Mouse (Mus musculus): Measurements from ENCODE around the gene Pcbd1. TPM values are rescaled to one million over a fixed set of nuclear protein-coding genes. Genes with fewer than 3 reads are reported as not detected.
"Not testable (repeated sequence)": the region's sequence is repeated elsewhere in the genome, so short reads cannot be mapped to it uniquely, and the experiment has no call there.

The Pcbd1 gene
- polyA plus RNA-seq, 1 experiment from 2014 or later, result 137 TPM

DNA sequence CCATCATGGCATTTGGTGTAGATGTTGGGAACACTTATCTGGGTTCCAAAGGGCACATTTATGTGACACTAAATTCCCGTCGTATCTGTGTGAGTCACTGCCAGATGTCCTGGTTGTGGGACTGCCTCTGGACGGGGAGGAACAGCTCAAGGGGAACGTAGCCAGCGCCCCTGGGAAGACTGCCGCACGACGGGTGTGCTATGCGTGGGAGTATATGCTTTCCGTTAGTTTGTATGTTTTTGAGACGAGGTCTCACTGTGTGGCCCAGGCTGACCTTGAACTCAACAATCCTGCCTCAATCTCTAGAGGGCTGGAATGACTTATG lies 8.2 kb upstream of the Pcbd1 start:
- no peak overlapping the region for H3K4me3 ChIP-seq (ENCODE audit: low read depth, low read length)
- H3K4me2 ChIP-seq, result no peak overlapping the region
- H3K27ac ChIP-seq (ENCODE audit: low read depth, low read length), result no peak overlapping the region

DNA sequence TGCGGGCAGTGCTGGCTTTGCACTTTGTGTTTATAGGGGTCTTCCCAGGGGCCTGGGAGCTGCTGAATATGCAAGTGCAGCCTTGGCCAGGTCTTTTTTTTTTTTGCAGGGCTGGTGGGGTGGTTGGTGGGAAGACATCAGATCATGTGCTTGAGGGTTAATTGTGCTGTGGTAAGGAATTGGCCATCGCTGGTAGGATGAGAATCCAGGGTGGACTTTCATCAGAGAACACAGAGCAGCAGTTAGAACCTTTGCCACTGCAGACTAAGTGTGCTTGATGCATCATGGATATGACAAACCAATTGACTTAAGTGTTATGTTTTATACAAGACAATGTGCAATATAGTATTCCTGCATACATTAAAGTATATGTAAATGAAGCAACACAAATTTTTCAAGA lies 3.8 kb upstream of the Pcbd1 start:
- Histone ChIP-seq H3K4me2 (no peak overlapping the region), H3K4me1 (replicated peaks; ENCODE audit: control insufficient read depth, insufficient read depth, low read length) (peaks cover 9% of the 10 kb centered on the region), H3K27me3 (replicated peaks; ENCODE audit: control insufficient read depth, insufficient read depth, low read length) (no peaks in the 10 kb centered on the region), H3K36me3 (ENCODE audit: control insufficient read depth, insufficient read depth, low read length) (no peaks in the 10 kb centered on the region), H3K9ac (ENCODE audit: low read depth, low read length) (no peak overlapping the region), H3K9me3 (ENCODE audit: control insufficient read depth, low read length) (no peaks in the 10 kb centered on the region), H3K27ac (ENCODE audit: low read depth, low read length) (no peak overlapping the region), H3K4me3 (ENCODE audit: low read depth, low read length) (no peak overlapping the region)
- no peak for DNase-seq (ENCODE audit: low spot score)
- 90% methylated on average over 2 of the region's 2 CpGs for WGBS
- ATAC-seq (replicated peaks; ENCODE audit: low FRiP score), result no peak

More for the DNA sequence above, 8.2 kb upstream of the Pcbd1 start:
- Histone ChIP-seq H3K9me3 (ENCODE audit: control insufficient read depth, low read length) (no peaks in the 10 kb centered on the region), H3K36me3 (ENCODE audit: control insufficient read depth, insufficient read depth, low read length) (no peaks in the 10 kb centered on the region), H3K4me1 (replicated peaks; ENCODE audit: control insufficient read depth, insufficient read depth, low read length) (no peaks in the 10 kb centered on the region; the same call in 1 of the 2 replicates), H3K9ac (ENCODE audit: low read depth, low read length) (no peak overlapping the region), H3K27me3 (replicated peaks; ENCODE audit: control insufficient read depth, insufficient read depth, low read length) (no peaks in the 10 kb centered on the region)
- ATAC-seq (replicated peaks; ENCODE audit: low FRiP score) (no peak), DNase-seq (ENCODE audit: low spot score) (no peak)
- WGBS, result 67% methylated on average over 11 of the region's 11 CpGs

DNA sequence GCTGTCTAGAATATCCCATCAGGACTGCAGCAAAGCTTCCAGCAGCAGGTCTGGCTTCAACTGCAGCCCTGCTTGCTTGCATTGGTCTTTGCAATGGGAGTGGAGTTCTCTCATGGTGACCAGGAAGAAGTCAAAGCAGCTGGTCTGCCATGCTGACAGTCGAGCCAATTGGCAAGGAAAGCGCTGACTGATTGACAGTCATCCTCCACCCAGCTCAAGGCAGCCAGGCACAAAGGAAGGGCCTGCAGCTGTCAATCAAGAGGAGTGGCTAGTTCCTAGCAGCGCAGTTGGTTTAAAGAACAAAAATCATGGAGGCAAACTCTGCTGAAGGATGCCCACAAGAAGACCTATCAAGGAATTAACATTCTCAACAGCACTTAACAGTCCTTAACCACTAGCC lies 2.6 kb upstream of the Pcbd1 start:
- WGBS, result 49% methylated on average over 3 of the region's 3 CpGs
- no peak overlapping the region for H3K27ac ChIP-seq (ENCODE audit: low read depth, low read length)
- DNase-seq (ENCODE audit: low spot score), result no peak
- no peak overlapping the region for H3K4me3 ChIP-seq (ENCODE audit: low read depth, low read length)
- H3K9me3 ChIP-seq (ENCODE audit: control insufficient read depth, low read length), result no peaks in the 10 kb centered on the region
- H3K36me3 ChIP-seq (ENCODE audit: control insufficient read depth, insufficient read depth, low read length), result no peaks in the 10 kb centered on the region
- no peak overlapping the region for H3K9ac ChIP-seq (ENCODE audit: low read depth, low read length)
- no peak overlapping the region for H3K4me2 ChIP-seq
- H3K4me1 ChIP-seq (replicated peaks; ENCODE audit: control insufficient read depth, insufficient read depth, low read length), result peaks cover 9% of the 10 kb centered on the region
- H3K27me3 ChIP-seq (replicated peaks; ENCODE audit: control insufficient read depth, insufficient read depth, low read length), result no peaks in the 10 kb centered on the region
- ATAC-seq (replicated peaks; ENCODE audit: low FRiP score), result no peak

DNA sequence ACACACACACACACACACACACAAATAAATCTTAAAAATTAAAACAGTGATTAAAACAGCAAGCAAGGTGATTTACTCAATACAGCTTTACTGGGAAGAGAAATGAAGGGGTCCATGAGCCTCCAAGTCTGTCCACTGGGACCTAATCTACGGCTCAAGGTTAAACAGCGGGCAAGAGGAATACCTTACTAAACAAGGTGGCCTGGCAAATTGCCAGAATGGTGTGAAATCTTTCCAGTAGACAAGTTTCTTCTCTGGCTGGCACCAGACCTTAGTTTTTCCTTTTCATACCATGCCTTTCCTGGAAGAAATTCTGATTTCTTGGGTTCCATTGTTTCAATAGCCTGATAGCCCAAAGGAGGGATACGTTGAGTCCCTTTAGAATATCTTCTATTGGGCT lies 663 bp upstream of the Pcbd1 start:
- H3K9me3 ChIP-seq (ENCODE audit: control insufficient read depth, low read length), result no peaks in the 10 kb centered on the region
- no peak overlapping the region for H3K4me2 ChIP-seq
- WGBS, result 90% methylated on average over 3 of the region's 3 CpGs
- H3K36me3 ChIP-seq (ENCODE audit: control insufficient read depth, insufficient read depth, low read length), result no peaks in the 10 kb centered on the region
- no peaks in the 10 kb centered on the region for H3K27me3 ChIP-seq (replicated peaks; ENCODE audit: control insufficient read depth, insufficient read depth, low read length)
- H3K27ac ChIP-seq (ENCODE audit: low read depth, low read length), result no peak overlapping the region
- peaks cover 9% of the 10 kb centered on the region for H3K4me1 ChIP-seq (replicated peaks; ENCODE audit: control insufficient read depth, insufficient read depth, low read length)
- no peak overlapping the region for H3K9ac ChIP-seq (ENCODE audit: low read depth, low read length)
- DNase-seq (ENCODE audit: low spot score) (no peak), ATAC-seq (replicated peaks; ENCODE audit: low FRiP score) (no peak)
- no peak overlapping the region for H3K4me3 ChIP-seq (ENCODE audit: low read depth, low read length)

DNA sequence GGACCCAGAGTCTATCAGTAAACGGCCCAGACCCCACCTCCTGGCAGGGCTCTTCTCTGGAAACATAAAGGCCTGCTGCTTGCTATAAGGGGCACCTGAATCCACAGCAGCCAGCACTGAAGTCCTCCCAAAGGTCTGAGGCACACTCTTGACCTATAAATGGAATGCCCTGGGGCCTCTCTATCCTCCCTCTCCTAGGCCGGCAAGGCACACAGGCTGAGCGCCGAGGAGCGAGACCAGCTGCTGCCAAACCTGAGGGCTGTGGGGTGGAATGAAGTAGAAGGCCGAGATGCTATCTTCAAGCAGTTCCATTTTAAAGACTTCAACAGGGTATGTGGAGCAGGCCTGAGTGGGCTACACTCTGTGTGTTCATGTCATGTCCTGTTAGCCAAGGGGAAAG lies 2.7 kb downstream of the Pcbd1 start:
- no peaks in the 10 kb centered on the region for H3K9me3 ChIP-seq (ENCODE audit: control insufficient read depth, low read length)
- H3K4me3 ChIP-seq (ENCODE audit: low read depth, low read length), result no peak overlapping the region
- H3K4me1 ChIP-seq (replicated peaks; ENCODE audit: control insufficient read depth, insufficient read depth, low read length), result peaks cover 9% of the 10 kb centered on the region
- H3K9ac ChIP-seq (ENCODE audit: low read depth, low read length), result no peak overlapping the region
- DNase-seq (ENCODE audit: low spot score) (no peak), ATAC-seq (replicated peaks; ENCODE audit: low FRiP score) (no peak)
- no peaks in the 10 kb centered on the region for H3K27me3 ChIP-seq (replicated peaks; ENCODE audit: control insufficient read depth, insufficient read depth, low read length)
- WGBS, result 83% methylated on average over 6 of the region's 6 CpGs
- no peak overlapping the region for H3K27ac ChIP-seq (ENCODE audit: low read depth, low read length)
- no peaks in the 10 kb centered on the region for H3K36me3 ChIP-seq (ENCODE audit: control insufficient read depth, insufficient read depth, low read length)
- H3K4me2 ChIP-seq, result no peak overlapping the region

DNA sequence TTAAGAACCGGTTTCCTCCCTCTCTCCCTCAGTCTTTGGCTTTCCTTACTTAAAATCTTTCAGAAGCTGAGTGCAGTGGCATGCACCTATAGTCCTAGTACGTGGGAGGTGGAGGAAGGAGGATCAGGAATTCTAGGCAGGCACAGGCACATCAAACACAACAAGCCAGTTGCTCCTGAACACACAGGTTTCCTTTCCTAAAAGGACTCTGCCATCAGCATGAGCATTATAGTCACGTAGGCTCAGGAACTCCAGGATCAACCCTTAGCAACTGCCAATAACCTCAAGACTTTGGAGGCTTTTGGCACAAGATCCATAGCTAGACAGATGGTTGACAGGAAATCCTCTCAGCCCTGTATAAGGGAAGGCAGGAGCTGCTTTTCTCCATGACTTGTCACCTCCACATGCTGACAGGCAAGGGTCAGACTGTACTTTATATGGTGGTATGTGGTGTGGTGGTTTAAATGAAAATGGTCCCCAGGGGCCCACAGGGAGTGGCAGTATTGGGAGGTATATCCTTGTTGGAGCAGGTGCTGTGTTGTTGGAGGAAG lies 14.5 kb downstream of the Pcbd1 start:
- Histone ChIP-seq H3K4me3 (ENCODE audit: low read depth, low read length) (no peak overlapping the region), H3K36me3 (ENCODE audit: control insufficient read depth, insufficient read depth, low read length) (peaks cover 5% of the 10 kb centered on the region; the same call in 1 of the 2 replicates), H3K4me1 (replicated peaks; ENCODE audit: control insufficient read depth, insufficient read depth, low read length) (no peaks in the 10 kb centered on the region), H3K27me3 (replicated peaks; ENCODE audit: control insufficient read depth, insufficient read depth, low read length) (no peaks in the 10 kb centered on the region), H3K4me2 (no peak overlapping the region), H3K27ac (ENCODE audit: low read depth, low read length) (no peak overlapping the region), H3K9me3 (ENCODE audit: control insufficient read depth, low read length) (no peaks in the 10 kb centered on the region), H3K9ac (ENCODE audit: low read depth, low read length) (no peak overlapping the region)
- WGBS, result 85% methylated on average over 3 of the region's 3 CpGs
- ATAC-seq (replicated peaks; ENCODE audit: low FRiP score) (no peak), DNase-seq (ENCODE audit: low spot score) (no peak)

DNA sequence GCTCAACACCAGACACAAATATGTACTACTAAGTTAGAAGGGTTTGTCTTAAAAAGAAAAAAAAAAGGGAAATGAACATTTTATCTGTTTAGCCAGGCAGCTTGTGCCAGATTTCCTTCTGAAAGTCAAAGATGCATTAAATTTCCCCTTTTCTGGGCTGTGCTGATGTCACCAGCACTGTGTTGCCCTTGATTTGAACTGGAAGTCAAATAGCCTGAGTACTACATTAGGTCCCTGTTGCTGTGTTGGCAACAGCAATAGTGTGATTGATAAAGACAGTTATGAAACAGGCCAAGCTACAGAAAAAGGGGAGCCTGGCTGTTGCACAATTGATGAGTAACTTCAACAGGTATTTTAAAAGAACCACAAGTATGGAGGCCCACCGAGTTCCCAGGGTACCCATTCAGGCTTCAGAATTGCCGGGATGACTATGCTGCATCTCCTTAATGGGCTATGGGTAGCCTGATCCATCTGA lies 25.2 kb downstream of the Pcbd1 start:
- no peak overlapping the region for H3K4me3 ChIP-seq (ENCODE audit: low read depth, low read length)
- H3K36me3 ChIP-seq (ENCODE audit: control insufficient read depth, insufficient read depth, low read length), result peaks cover 6% of the 10 kb centered on the region
- no peaks in the 10 kb centered on the region for H3K9me3 ChIP-seq (ENCODE audit: control insufficient read depth, low read length)
- no peak overlapping the region for H3K4me2 ChIP-seq
- WGBS, result 83% methylated on average over 2 of the region's 2 CpGs
- H3K27me3 ChIP-seq (replicated peaks; ENCODE audit: control insufficient read depth, insufficient read depth, low read length), result no peaks in the 10 kb centered on the region
- DNase-seq (ENCODE audit: low spot score) (no peak), ATAC-seq (replicated peaks; ENCODE audit: low FRiP score) (no peak)
- H3K4me1 ChIP-seq (replicated peaks; ENCODE audit: control insufficient read depth, insufficient read depth, low read length), result no peaks in the 10 kb centered on the region
- no peak overlapping the region for H3K27ac ChIP-seq (ENCODE audit: low read depth, low read length)
- H3K9ac ChIP-seq (ENCODE audit: low read depth, low read length), result no peak overlapping the region

DNA sequence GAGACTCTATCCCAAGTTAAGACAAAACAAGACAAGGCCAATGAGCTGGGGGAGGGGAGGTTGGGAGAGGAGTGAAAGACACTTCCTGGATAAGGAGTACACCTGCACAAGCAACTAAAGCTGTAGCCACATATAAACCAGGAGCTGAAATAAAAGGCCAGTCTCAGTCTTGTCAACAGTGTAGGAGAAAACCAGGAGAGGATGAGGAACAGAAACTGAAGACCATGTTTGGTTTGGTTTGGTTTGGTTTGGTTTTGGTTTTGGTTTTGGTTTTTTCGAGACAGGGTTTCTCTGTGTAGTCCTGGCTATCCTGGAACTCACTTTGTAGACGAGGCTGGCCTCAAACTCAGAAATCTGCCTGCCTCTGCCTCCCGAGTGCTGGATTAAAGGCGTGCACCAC lies 32.6 kb downstream of the Pcbd1 start:
- H3K4me2 ChIP-seq; ATAC-seq (replicated peaks; ENCODE audit: low FRiP score): not testable (repeated sequence)

DNA sequence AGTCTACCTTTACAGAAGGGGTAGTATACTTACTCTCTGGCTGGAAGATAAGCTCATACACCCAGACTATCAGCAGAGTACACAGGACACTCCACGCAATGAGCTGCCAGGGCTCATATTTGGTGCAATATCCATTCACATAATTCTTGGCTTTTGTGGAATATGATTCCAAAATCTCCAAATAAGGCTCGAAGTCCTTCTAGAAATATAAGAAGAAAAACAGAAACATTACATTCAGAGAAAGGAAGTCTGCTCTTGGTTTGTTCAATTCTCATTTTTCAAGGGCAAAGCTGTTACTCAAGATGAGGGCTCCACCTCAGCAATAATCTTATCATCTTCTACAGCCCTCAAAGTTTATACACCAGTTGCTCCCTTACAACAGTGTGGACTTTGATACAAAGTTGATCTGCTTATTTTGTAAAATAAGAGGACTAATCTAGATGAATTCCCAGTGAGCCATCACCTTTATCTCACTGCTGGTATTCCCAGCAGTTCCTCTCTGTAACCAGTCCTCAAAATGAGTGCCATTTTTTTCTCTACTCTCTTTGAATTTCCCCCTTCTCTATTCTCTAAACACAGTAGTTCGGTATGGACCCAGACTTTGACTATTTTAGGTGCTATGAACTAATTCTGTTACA lies 34.3 kb downstream of the Pcbd1 start:
- DNase-seq (ENCODE audit: low spot score) (no peak), ATAC-seq (replicated peaks; ENCODE audit: low FRiP score) (peak; percentile 97)
- Histone ChIP-seq H3K4me3 (ENCODE audit: low read depth, low read length) (no peak overlapping the region), H3K4me1 (replicated peaks; ENCODE audit: control insufficient read depth, insufficient read depth, low read length) (peaks cover 11% of the 10 kb centered on the region), H3K27me3 (replicated peaks; ENCODE audit: control insufficient read depth, insufficient read depth, low read length) (no peaks in the 10 kb centered on the region), H3K27ac (ENCODE audit: low read depth, low read length) (peak overlapping the region; percentile 44), H3K36me3 (ENCODE audit: control insufficient read depth, insufficient read depth, low read length) (no peaks in the 10 kb centered on the region), H3K4me2 (peak overlapping the region; percentile 26), H3K9ac (ENCODE audit: low read depth, low read length) (no peak overlapping the region), H3K9me3 (ENCODE audit: control insufficient read depth, low read length) (no peaks in the 10 kb centered on the region)
- WGBS, result 52% methylated on average over 3 of the region's 3 CpGs

More for the DNA sequence above, 32.6 kb downstream of the Pcbd1 start:
- H3K4me1 ChIP-seq (replicated peaks; ENCODE audit: control insufficient read depth, insufficient read depth, low read length), result peaks cover 11% of the 10 kb centered on the region
- H3K9ac ChIP-seq (ENCODE audit: low read depth, low read length); DNase-seq (ENCODE audit: low spot score); H3K4me3 ChIP-seq (ENCODE audit: low read depth, low read length); H3K36me3 ChIP-seq (ENCODE audit: control insufficient read depth, insufficient read depth, low read length); H3K27me3 ChIP-seq (replicated peaks; ENCODE audit: control insufficient read depth, insufficient read depth, low read length); H3K9me3 ChIP-seq (ENCODE audit: control insufficient read depth, low read length): not testable (repeated sequence)
- 0 out of 2 replicates have a peak overlapping the region, but pooled peaks have one; percentile 15 for H3K27ac ChIP-seq (ENCODE audit: low read depth, low read length)
- 82% methylated on average over 4 of the region's 4 CpGs for WGBS

Measured in liver, embryonic 11.5 days (tissue).